Comparison of ENCODE assay signal across 29 mouse cellular contexts in the genomic region with DNA sequence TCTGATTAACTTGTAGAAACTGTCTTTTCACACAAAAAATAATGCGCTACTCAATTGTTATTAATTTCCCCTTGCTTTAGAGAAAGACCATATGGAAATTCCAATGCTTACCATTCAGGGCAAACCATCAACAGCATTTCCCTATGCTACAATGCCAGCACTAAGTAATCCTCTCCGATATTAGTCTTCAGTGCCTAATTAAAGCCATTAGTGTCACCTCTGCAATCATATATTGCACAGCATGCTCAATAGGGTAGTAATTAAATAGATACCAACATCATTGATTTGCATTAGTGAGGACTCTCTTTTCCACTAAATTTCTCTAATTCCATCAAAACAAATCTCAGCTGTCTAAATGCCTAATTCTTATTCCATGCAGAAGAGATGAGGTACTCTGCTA.
DNase-seq lines count a peak whose midpoint lies in the region; ATAC-seq lines count a peak whose summit lies in the region.
"Had no signal": no experiment of that assay in that cellular context is flagged by ENCODE, and none has a peak within 500 bp of the region (broad histone marks: within the 10 kb centered on the region; RNA-seq: fewer than 3 reads in every experiment).

No protein-coding gene starts in this region.

- H3K4me1 ChIP-seq in forebrain, embryonic 11.5 days (replicated peaks; ENCODE audit: control insufficient read depth, insufficient read depth, low read length): no peaks in the 10 kb centered on the region
- H3K4me1 ChIP-seq in forebrain, embryonic 12.5 days: peaks cover 6% of the 10 kb centered on the region; the same call in 1 of the 2 replicates
- peaks cover 4% of the 10 kb centered on the region; the same call in 1 of the 2 replicates for H3K4me1 ChIP-seq in midbrain, embryonic 13.5 days (replicated peaks)
- no peaks in the 10 kb centered on the region for H3K4me1 ChIP-seq in midbrain, embryonic 15.5 days
- H3K4me1 ChIP-seq in hindbrain, embryonic 16.5 days (ENCODE audit: control insufficient read depth, insufficient read depth, low read depth, low read length): no peaks in the 10 kb centered on the region
- H3K4me1 ChIP-seq: embryonic facial prominence, embryonic 10.5 days; embryonic facial prominence, embryonic 15.5 days; heart, embryonic 13.5 days; intestine, embryonic 15.5 days; liver, embryonic 15.5 days had no signal

- ATAC-seq in forebrain, embryonic 11.5 days (replicated peaks; ENCODE audit: low FRiP score): peak; percentile 30
- ATAC-seq in forebrain, embryonic 12.5 days (ENCODE audit: low FRiP score): no peak
- peak; percentile 60 for ATAC-seq in midbrain, embryonic 13.5 days
- no peak for ATAC-seq in midbrain, embryonic 15.5 days (replicated peaks)
- ATAC-seq in hindbrain, embryonic 16.5 days: peak; percentile 73
- ATAC-seq: activated CD4-positive, CD25-positive, alpha-beta regulatory T cell, adult 4 months; intestine, embryonic 15.5 days had no signal

- H3K9ac ChIP-seq in forebrain, embryonic 11.5 days (ENCODE audit: low read length): no peak overlapping the region
- no peak overlapping the region for H3K9ac ChIP-seq in forebrain, embryonic 12.5 days
- no peak overlapping the region for H3K9ac ChIP-seq in midbrain, embryonic 13.5 days (replicated peaks)
- H3K9ac ChIP-seq in midbrain, embryonic 15.5 days: no peak overlapping the region
- H3K9ac ChIP-seq in hindbrain, embryonic 16.5 days (ENCODE audit: low read depth, low read length): no peak overlapping the region
- H3K9ac ChIP-seq: embryonic facial prominence, embryonic 15.5 days; heart, embryonic 13.5 days; intestine, embryonic 15.5 days; limb, embryonic 12.5 days; liver, embryonic 15.5 days; lung, embryonic 14.5 days had no signal

- H3K4me3 ChIP-seq in forebrain, embryonic 11.5 days (ENCODE audit: low read depth, low read length): no peak overlapping the region
- H3K4me3 ChIP-seq in forebrain, embryonic 12.5 days (replicated peaks): no peak overlapping the region
- no peak overlapping the region for H3K4me3 ChIP-seq in midbrain, embryonic 13.5 days (replicated peaks)
- no peak overlapping the region for H3K4me3 ChIP-seq in midbrain, embryonic 15.5 days
- H3K4me3 ChIP-seq in hindbrain, embryonic 16.5 days (ENCODE audit: low read length): no peak overlapping the region
- H3K4me3 ChIP-seq: embryonic facial prominence, embryonic 10.5 days; embryonic facial prominence, embryonic 15.5 days; heart, embryonic 13.5 days; intestine, embryonic 15.5 days; limb, embryonic 12.5 days; liver, embryonic 15.5 days; midbrain, embryonic 10.5 days; myocyte had no signal

- no peak overlapping the region for H3K4me2 ChIP-seq in forebrain, embryonic 11.5 days (ENCODE audit: low read depth, low read length, severe bottlenecking)
- no peak overlapping the region for H3K4me2 ChIP-seq in forebrain, embryonic 12.5 days
- H3K4me2 ChIP-seq in midbrain, embryonic 13.5 days (replicated peaks): no peak overlapping the region
- H3K4me2 ChIP-seq in midbrain, embryonic 15.5 days: no peak overlapping the region
- no peak overlapping the region for H3K4me2 ChIP-seq in hindbrain, embryonic 16.5 days (ENCODE audit: low read length)
- H3K4me2 ChIP-seq: embryonic facial prominence, embryonic 15.5 days; heart, embryonic 13.5 days; intestine, embryonic 15.5 days; limb, embryonic 12.5 days; liver, embryonic 15.5 days; lung, embryonic 14.5 days had no signal

- H3K9me3 ChIP-seq in forebrain, embryonic 11.5 days (ENCODE audit: control insufficient read depth, low read length): no peaks in the 10 kb centered on the region
- H3K9me3 ChIP-seq in forebrain, embryonic 12.5 days: no peaks in the 10 kb centered on the region
- no peaks in the 10 kb centered on the region for H3K9me3 ChIP-seq in midbrain, embryonic 13.5 days
- no peaks in the 10 kb centered on the region for H3K9me3 ChIP-seq in midbrain, embryonic 15.5 days
- no peaks in the 10 kb centered on the region for H3K9me3 ChIP-seq in hindbrain, embryonic 16.5 days (ENCODE audit: control insufficient read depth, low read length)
- H3K9me3 ChIP-seq: embryonic facial prominence, embryonic 10.5 days; embryonic facial prominence, embryonic 15.5 days; heart, embryonic 13.5 days; intestine, embryonic 15.5 days; limb, embryonic 12.5 days; liver, embryonic 15.5 days; midbrain, embryonic 10.5 days had no signal

- DNase-seq in forebrain, embryonic 11.5 days (ENCODE audit: low spot score): no peak
- no peak for DNase-seq in adrenal gland, adult (ENCODE audit: inconsistent age in 2 of 2, low spot score in 1 of 2)
- DNase-seq in lung, postnatal 10 days: no peak
- DNase-seq: adrenal gland, adult 8-10 months; cerebellum, adult 8-10 months; cerebellum, postnatal 25 days; gastrocnemius, postnatal 36 days; heart, postnatal 10 days; kidney, adult 9 months; kidney, postnatal 10 days; layer of hippocampus, adult 9-11 months; lung, embryonic 14.5 days; right cerebral cortex, adult 18-20 months; spleen, adult 18-20 months; thymus, postnatal 14 days had no signal

- H3K36me3 ChIP-seq in forebrain, embryonic 11.5 days (ENCODE audit: control insufficient read depth, insufficient read depth, low read length): no peaks in the 10 kb centered on the region
- no peaks in the 10 kb centered on the region for H3K36me3 ChIP-seq in forebrain, embryonic 12.5 days (replicated peaks)
- H3K36me3 ChIP-seq in midbrain, embryonic 13.5 days: no peaks in the 10 kb centered on the region
- H3K36me3 ChIP-seq in midbrain, embryonic 15.5 days (replicated peaks): no peaks in the 10 kb centered on the region
- no peaks in the 10 kb centered on the region for H3K36me3 ChIP-seq in hindbrain, embryonic 16.5 days (ENCODE audit: control insufficient read depth, insufficient read depth, low read length)
- H3K36me3 ChIP-seq: embryonic facial prominence, embryonic 10.5 days; embryonic facial prominence, embryonic 15.5 days; heart, embryonic 13.5 days; intestine, embryonic 15.5 days; limb, embryonic 12.5 days; liver, embryonic 15.5 days; midbrain, embryonic 10.5 days had no signal

- H3K27ac ChIP-seq in forebrain, embryonic 11.5 days (ENCODE audit: low read depth, low read length): no peak overlapping the region
- no peak overlapping the region for H3K27ac ChIP-seq in forebrain, embryonic 12.5 days
- no peak overlapping the region for H3K27ac ChIP-seq in midbrain, embryonic 13.5 days
- H3K27ac ChIP-seq in midbrain, embryonic 15.5 days: no peak overlapping the region
- H3K27ac ChIP-seq in hindbrain, embryonic 16.5 days (ENCODE audit: low read depth, low read length): no peak overlapping the region
- H3K27ac ChIP-seq: embryonic facial prominence, embryonic 10.5 days; embryonic facial prominence, embryonic 15.5 days; heart, embryonic 13.5 days; intestine, embryonic 15.5 days; limb, embryonic 12.5 days; liver, embryonic 15.5 days; midbrain, embryonic 10.5 days had no signal

- H3K27me3 ChIP-seq in forebrain, embryonic 11.5 days (ENCODE audit: control insufficient read depth, insufficient read depth, low read length): no peaks in the 10 kb centered on the region
- no peaks in the 10 kb centered on the region for H3K27me3 ChIP-seq in forebrain, embryonic 12.5 days
- H3K27me3 ChIP-seq in midbrain, embryonic 13.5 days: no peaks in the 10 kb centered on the region
- H3K27me3 ChIP-seq in midbrain, embryonic 15.5 days (replicated peaks): no peaks in the 10 kb centered on the region
- H3K27me3 ChIP-seq in hindbrain, embryonic 16.5 days (replicated peaks; ENCODE audit: control insufficient read depth, insufficient read depth, low read length): no peaks in the 10 kb centered on the region
- H3K27me3 ChIP-seq: CH12.LX; embryonic facial prominence, embryonic 15.5 days; heart, embryonic 13.5 days; intestine, embryonic 15.5 days; limb, embryonic 12.5 days; liver, embryonic 15.5 days had no signal

- WGBS in forebrain, embryonic 11.5 days: 47% methylated on average over 2 of the region's 2 CpGs
- WGBS in forebrain, embryonic 12.5 days: 33% methylated on average over 2 of the region's 2 CpGs
- WGBS in midbrain, embryonic 13.5 days: 55% methylated on average over 2 of the region's 2 CpGs
- 62% methylated on average over 2 of the region's 2 CpGs for WGBS in midbrain, embryonic 15.5 days
- WGBS in hindbrain, embryonic 16.5 days: 54% methylated on average over 2 of the region's 2 CpGs

Comparison
In these comparisons a context has a peak if more than half of its experiments do, and no peak if none do; other contexts are left out.
1. ATAC-seq: peak in forebrain, embryonic 11.5 days (single experiment), midbrain, embryonic 13.5 days (single experiment) and hindbrain, embryonic 16.5 days (single experiment); none in forebrain, embryonic 12.5 days (single experiment) and midbrain, embryonic 15.5 days (single experiment).